Mouse (Mus musculus): Measurements from ENCODE around the gene Efna2. TPM values are rescaled to one million over a fixed set of nuclear protein-coding genes. Genes with fewer than 3 reads are reported as not detected.

Gene Efna2
- polyA plus RNA-seq, 1 experiment from 2014 or later: 21.5 TPM

GRCm38 (mm10) chr10:80147146-80147718 lies 32.0 kb upstream of the Efna2 start:
- peak overlapping the region; percentile 81 for H3K4me3 ChIP-seq (ENCODE audit: low read length)
- 74% methylated on average over 5 of the region's 5 CpGs for WGBS
- peaks cover 25% of the 10 kb centered on the region for H3K4me1 ChIP-seq (ENCODE audit: control insufficient read depth, insufficient read depth, low read depth, low read length)

GRCm38 (mm10) chr10:80147719-80148601 lies 31.3 kb upstream of the Efna2 start, which contains the start of gene Midn:
Gene Midn, plus strand, starts transcription at chr10:80148272.
- peak within 1 kb of the TSS; percentile 95 for H3K9ac ChIP-seq (ENCODE audit: low read depth, low read length)
- peak within 1 kb of the TSS; percentile 81 for H3K4me3 ChIP-seq (ENCODE audit: low read length)
- WGBS: under 1% methylated on average over 29 of the region's 42 CpGs
- no peaks in the 10 kb centered on the region for H3K9me3 ChIP-seq (ENCODE audit: control insufficient read depth, low read length)
- H3K4me2 ChIP-seq (ENCODE audit: low read length): peak within 1 kb of the TSS; percentile 77
- H3K27me3 ChIP-seq (replicated peaks; ENCODE audit: control insufficient read depth, insufficient read depth, low read length): no peaks in the 10 kb centered on the region
- H3K4me1 ChIP-seq (ENCODE audit: control insufficient read depth, insufficient read depth, low read depth, low read length): peaks cover 29% of the 10 kb centered on the region
- H3K27ac ChIP-seq (ENCODE audit: low read depth, low read length): peak within 1 kb of the TSS; percentile 99
- peaks cover 14% of the 10 kb centered on the region; the same call in 1 of the 2 replicates for H3K36me3 ChIP-seq (ENCODE audit: control insufficient read depth, insufficient read depth, low read length)
- peak; percentile 38 for ATAC-seq

More at GRCm38 (mm10) chr10:80147146-80147718, 32.0 kb upstream of the Efna2 start:
- no peaks in the 10 kb centered on the region for H3K9me3 ChIP-seq (ENCODE audit: control insufficient read depth, low read length)
- no peak for ATAC-seq
- no peaks in the 10 kb centered on the region for H3K27me3 ChIP-seq (replicated peaks; ENCODE audit: control insufficient read depth, insufficient read depth, low read length)
- peak overlapping the region; percentile 95 for H3K9ac ChIP-seq (ENCODE audit: low read depth, low read length)
- H3K27ac ChIP-seq (ENCODE audit: low read depth, low read length): peak overlapping the region; percentile 99
- peaks cover 14% of the 10 kb centered on the region; the same call in 1 of the 2 replicates for H3K36me3 ChIP-seq (ENCODE audit: control insufficient read depth, insufficient read depth, low read length)
- peak overlapping the region; percentile 77 for H3K4me2 ChIP-seq (ENCODE audit: low read length)

- Histone ChIP-seq H3K36me3 (ENCODE audit: control insufficient read depth, insufficient read depth, low read length) (peaks cover 18% of the 10 kb centered on the region), H3K4me3 (ENCODE audit: low read length) (peak overlapping the region; percentile 81)
These were observed 30.5 kb upstream of the Efna2 start for GRCm38 (mm10) chr10:80148610-80149290.

GRCm38 (mm10) chr10:80149291-80150225 lies 29.7 kb upstream of the Efna2 start:
- Histone ChIP-seq H3K27me3 (replicated peaks; ENCODE audit: control insufficient read depth, insufficient read depth, low read length) (no peaks in the 10 kb centered on the region), H3K4me2 (ENCODE audit: low read length) (peak overlapping the region; percentile 82), H3K9ac (ENCODE audit: low read depth, low read length) (peak overlapping the region; percentile 95), H3K9me3 (ENCODE audit: control insufficient read depth, low read length) (no peaks in the 10 kb centered on the region), H3K36me3 (ENCODE audit: control insufficient read depth, insufficient read depth, low read length) (peaks cover 20% of the 10 kb centered on the region), H3K4me3 (ENCODE audit: low read length) (peak overlapping the region; percentile 81), H3K4me1 (ENCODE audit: control insufficient read depth, insufficient read depth, low read depth, low read length) (peaks cover 38% of the 10 kb centered on the region), H3K27ac (ENCODE audit: low read depth, low read length) (peak overlapping the region; percentile 99)
- WGBS: under 1% methylated on average over 83 of the region's 88 CpGs
- peak; percentile 89 for ATAC-seq

More at GRCm38 (mm10) chr10:80148610-80149290, 30.5 kb upstream of the Efna2 start:
- H3K27ac ChIP-seq (ENCODE audit: low read depth, low read length): peak overlapping the region; percentile 99
- H3K27me3 ChIP-seq (replicated peaks; ENCODE audit: control insufficient read depth, insufficient read depth, low read length): no peaks in the 10 kb centered on the region
- H3K9ac ChIP-seq (ENCODE audit: low read depth, low read length): peak overlapping the region; percentile 95
- H3K4me2 ChIP-seq (ENCODE audit: low read length): peak overlapping the region; percentile 77
- H3K4me1 ChIP-seq (ENCODE audit: control insufficient read depth, insufficient read depth, low read depth, low read length): peaks cover 31% of the 10 kb centered on the region
- no peaks in the 10 kb centered on the region for H3K9me3 ChIP-seq (ENCODE audit: control insufficient read depth, low read length)
- peak; percentile 40 for ATAC-seq
- WGBS: under 1% methylated on average over 51 of the region's 57 CpGs

- 0% methylated on average over 47 of the region's 71 CpGs for WGBS
- Histone ChIP-seq H3K4me2 (ENCODE audit: low read length) (peak overlapping the region; percentile 82), H3K9ac (ENCODE audit: low read depth, low read length) (peak overlapping the region; percentile 95), H3K27ac (ENCODE audit: low read depth, low read length) (peak overlapping the region; percentile 98), H3K36me3 (ENCODE audit: control insufficient read depth, insufficient read depth, low read length) (peaks cover 26% of the 10 kb centered on the region), H3K27me3 (replicated peaks; ENCODE audit: control insufficient read depth, insufficient read depth, low read length) (no peaks in the 10 kb centered on the region), H3K9me3 (ENCODE audit: control insufficient read depth, low read length) (no peaks in the 10 kb centered on the region), H3K4me3 (ENCODE audit: low read length) (peak overlapping the region; percentile 81), H3K4me1 (ENCODE audit: control insufficient read depth, insufficient read depth, low read depth, low read length) (peaks cover 38% of the 10 kb centered on the region)
- no peak for ATAC-seq
These were observed 28.8 kb upstream of the Efna2 start for GRCm38 (mm10) chr10:80150226-80151210.

- no peaks in the 10 kb centered on the region for H3K9me3 ChIP-seq (ENCODE audit: control insufficient read depth, low read length)
- ATAC-seq: no peak
- H3K9ac ChIP-seq (ENCODE audit: low read depth, low read length): peak overlapping the region; percentile 95
- peak overlapping the region; percentile 82 for H3K4me2 ChIP-seq (ENCODE audit: low read length)
- peak overlapping the region; percentile 98 for H3K27ac ChIP-seq (ENCODE audit: low read depth, low read length)
- peaks cover 37% of the 10 kb centered on the region for H3K4me1 ChIP-seq (ENCODE audit: control insufficient read depth, insufficient read depth, low read depth, low read length)
- 0% methylated on average over 26 of the region's 26 CpGs for WGBS
- peak overlapping the region; percentile 81 for H3K4me3 ChIP-seq (ENCODE audit: low read length)
- H3K27me3 ChIP-seq (replicated peaks; ENCODE audit: control insufficient read depth, insufficient read depth, low read length): no peaks in the 10 kb centered on the region
- H3K36me3 ChIP-seq (ENCODE audit: control insufficient read depth, insufficient read depth, low read length): peaks cover 28% of the 10 kb centered on the region
These were observed 27.9 kb upstream of the Efna2 start for GRCm38 (mm10) chr10:80151211-80152034.

All from hindbrain, embryonic 16.5 days (tissue).